Mouse (Mus musculus): ENCODE measurements at regions not wholly inside any gene's neighbourhood (a gene's known extent, or its start where the extent isn't known, plus 50 kb on each side); places are given as distances from the start of the nearest gene placed in this dataset.
A peak's percentile ranks its signal among the peaks of the same experiment; 100 is the strongest.

DNA sequence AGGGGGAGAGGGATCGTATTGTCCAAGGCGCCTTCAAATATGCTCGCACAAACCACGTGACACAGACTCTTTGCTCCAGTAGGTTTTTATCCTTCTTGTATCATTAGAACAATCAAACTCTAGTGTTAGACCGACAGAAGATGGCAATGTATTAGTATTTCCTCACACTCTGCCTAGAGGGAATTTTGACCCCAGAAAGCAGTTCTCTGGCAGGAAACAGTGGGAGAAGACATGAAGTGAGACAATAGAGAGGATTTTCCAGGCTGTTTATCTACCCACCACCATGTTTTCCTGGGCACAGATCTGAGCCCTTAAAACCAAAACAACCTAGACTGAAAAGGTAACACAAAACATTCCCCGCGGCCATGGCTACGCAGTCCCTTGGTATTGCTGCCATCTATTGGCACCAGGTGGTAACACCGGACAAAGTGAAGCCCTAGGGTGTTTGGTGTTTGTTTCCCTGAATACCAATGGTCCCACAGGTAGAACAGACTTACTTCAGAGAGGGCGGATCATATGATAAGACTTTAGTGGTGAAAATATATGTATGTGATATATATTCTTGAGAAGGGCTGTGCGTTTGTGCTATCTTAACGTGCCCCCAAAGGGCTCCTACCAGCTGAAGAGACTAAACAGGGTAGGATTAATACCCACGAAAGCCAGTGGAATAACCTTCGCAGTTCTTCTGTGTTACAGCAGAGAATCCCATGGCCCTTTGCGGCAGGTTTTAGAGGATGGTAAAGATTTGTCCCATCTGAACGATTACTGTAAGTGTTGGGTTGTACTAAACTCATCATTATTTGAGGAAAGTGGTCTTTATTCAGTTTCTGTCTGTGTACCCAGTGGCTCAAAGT is 1430.5 kb downstream of the Slc22a22 start:
- Histone ChIP-seq H3K4me3 (ENCODE audit: low read depth, low read length) (peak overlapping the region; percentile 21), H3K4me1 (replicated peaks; ENCODE audit: control insufficient read depth, insufficient read depth, low read length) (no peaks in the 10 kb centered on the region), H3K36me3 (ENCODE audit: control insufficient read depth, insufficient read depth) (no peaks in the 10 kb centered on the region), H3K27me3 (replicated peaks; ENCODE audit: control insufficient read depth, insufficient read depth, low read length) (no peaks in the 10 kb centered on the region), H3K27ac (ENCODE audit: low read depth, low read length) (no peak overlapping the region), H3K9me3 (ENCODE audit: control insufficient read depth) (no peaks in the 10 kb centered on the region), H3K4me2 (replicated peaks; ENCODE audit: low read depth) (peak overlapping the region; percentile 60), H3K9ac (ENCODE audit: low read depth, low read length) (no peak overlapping the region)
- peak; percentile 68 for ATAC-seq
- peak; percentile 97 for TF ChIP-seq CTCF (IDR thresholded peaks at IDR 0.05; ENCODE audit: low read depth)
- 33% methylated on average over 16 of the region's 16 CpGs for WGBS

DNA sequence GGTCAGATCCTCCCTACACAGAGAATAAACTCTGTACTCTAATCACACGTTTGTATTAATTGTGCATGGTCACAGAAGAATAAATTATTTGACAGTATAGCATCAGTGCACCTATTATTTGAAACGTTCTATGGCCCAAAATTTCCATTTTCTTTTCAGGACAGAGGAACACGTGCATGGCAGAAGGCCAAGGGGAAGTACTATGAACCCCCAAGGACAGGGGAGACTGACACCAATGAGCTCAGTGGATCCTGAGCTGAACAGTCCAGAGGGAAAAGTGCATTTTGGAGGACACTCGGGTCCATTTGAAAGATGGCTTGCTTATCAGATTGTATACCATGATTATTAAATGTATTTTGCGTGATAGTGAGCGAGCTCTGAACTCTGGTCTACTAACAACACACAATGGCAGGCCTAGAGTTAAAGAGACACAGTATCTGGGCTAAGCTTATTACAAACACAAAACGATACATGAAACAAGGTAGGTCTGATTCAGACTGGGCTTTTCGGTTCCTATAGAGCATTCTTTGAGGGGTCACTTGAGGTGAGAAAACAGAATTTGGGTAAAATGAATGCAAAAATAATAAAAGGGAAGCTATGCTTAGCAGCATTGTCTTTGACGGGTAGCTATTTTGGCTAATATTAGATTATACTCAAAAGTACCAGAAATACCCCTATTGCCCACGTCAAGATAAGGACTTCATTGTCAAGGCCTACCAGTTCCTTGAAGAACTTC is 1431.7 kb downstream of the Slc22a22 start:
- WGBS: 81% methylated on average over 10 of the region's 10 CpGs
- Histone ChIP-seq H3K9ac (ENCODE audit: low read depth, low read length) (no peak overlapping the region), H3K4me2 (replicated peaks; ENCODE audit: low read depth) (no peak overlapping the region), H3K9me3 (ENCODE audit: control insufficient read depth) (no peaks in the 10 kb centered on the region), H3K4me1 (replicated peaks; ENCODE audit: control insufficient read depth, insufficient read depth, low read length) (no peaks in the 10 kb centered on the region), H3K36me3 (ENCODE audit: control insufficient read depth, insufficient read depth) (no peaks in the 10 kb centered on the region), H3K4me3 (ENCODE audit: low read depth, low read length) (no peak overlapping the region), H3K27ac (ENCODE audit: low read depth, low read length) (no peak overlapping the region), H3K27me3 (replicated peaks; ENCODE audit: control insufficient read depth, insufficient read depth, low read length) (no peaks in the 10 kb centered on the region)
- no peak for ATAC-seq
- TF ChIP-seq CTCF (IDR thresholded peaks at IDR 0.05; ENCODE audit: low read depth): no peak

DNA sequence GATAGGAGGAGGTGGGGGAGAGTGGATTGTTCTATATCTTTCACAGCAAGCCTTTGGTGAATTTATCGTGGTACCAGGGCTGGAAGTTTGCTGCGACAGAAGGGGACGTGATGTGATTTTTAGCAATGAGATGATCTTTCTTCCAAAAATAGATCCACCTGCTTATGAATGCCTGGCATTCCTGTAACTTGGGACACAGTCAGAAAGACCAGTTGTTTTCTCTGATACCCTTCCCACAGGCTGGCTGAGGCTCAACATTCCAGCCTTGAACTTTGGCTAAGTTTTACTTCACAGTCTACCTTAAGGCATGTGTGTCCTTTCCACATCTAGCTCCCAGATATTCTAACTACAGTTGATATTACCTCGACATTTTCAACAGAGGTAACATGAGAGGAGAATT is 1434.1 kb downstream of the Slc22a22 start:
- Histone ChIP-seq H3K27ac (ENCODE audit: low read depth, low read length) (no peak overlapping the region), H3K4me1 (replicated peaks; ENCODE audit: control insufficient read depth, insufficient read depth, low read length) (no peaks in the 10 kb centered on the region), H3K4me3 (ENCODE audit: low read depth, low read length) (no peak overlapping the region), H3K9me3 (ENCODE audit: control insufficient read depth) (no peaks in the 10 kb centered on the region), H3K4me2 (replicated peaks; ENCODE audit: low read depth) (no peak overlapping the region), H3K36me3 (ENCODE audit: control insufficient read depth, insufficient read depth) (no peaks in the 10 kb centered on the region), H3K27me3 (replicated peaks; ENCODE audit: control insufficient read depth, insufficient read depth, low read length) (no peaks in the 10 kb centered on the region), H3K9ac (ENCODE audit: low read depth, low read length) (no peak overlapping the region)
- no peak for TF ChIP-seq CTCF (IDR thresholded peaks at IDR 0.05; ENCODE audit: low read depth)
- no peak for ATAC-seq
- 78% methylated on average over 4 of the region's 4 CpGs for WGBS

GRCm38 (mm10) chr15:56042449-56042848 is 1435.0 kb downstream of the Slc22a22 start:
- ATAC-seq: no peak
- no peaks in the 10 kb centered on the region for H3K4me1 ChIP-seq (replicated peaks; ENCODE audit: control insufficient read depth, insufficient read depth, low read length)
- TF ChIP-seq CTCF (IDR thresholded peaks at IDR 0.05; ENCODE audit: low read depth): no peak

DNA sequence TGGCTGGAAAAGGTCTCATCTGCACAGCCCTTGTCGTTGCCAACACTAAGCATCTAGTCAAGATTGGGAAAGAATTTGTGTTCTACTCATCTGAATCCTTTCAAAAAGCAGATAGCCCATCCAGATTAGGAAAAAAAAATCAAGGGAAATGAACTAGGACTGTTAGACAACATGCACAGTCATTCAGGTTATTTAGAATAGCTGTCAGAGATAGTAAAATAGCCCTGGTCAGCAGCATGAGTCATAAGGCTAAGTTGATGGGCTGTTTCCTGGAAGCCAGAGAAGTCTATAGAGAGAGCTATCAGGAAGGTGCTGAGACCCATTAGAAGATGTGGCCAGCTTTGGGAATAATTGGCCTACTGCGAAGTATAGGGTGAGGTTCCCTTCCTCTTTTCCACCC is 1447.4 kb downstream of the Slc22a22 start:
- Histone ChIP-seq H3K27ac (ENCODE audit: low read depth, low read length) (no peak overlapping the region), H3K4me1 (replicated peaks; ENCODE audit: control insufficient read depth, insufficient read depth, low read length) (no peaks in the 10 kb centered on the region), H3K36me3 (ENCODE audit: control insufficient read depth, insufficient read depth) (no peaks in the 10 kb centered on the region), H3K9me3 (ENCODE audit: control insufficient read depth) (no peaks in the 10 kb centered on the region), H3K4me2 (replicated peaks; ENCODE audit: low read depth) (no peak overlapping the region), H3K9ac (ENCODE audit: low read depth, low read length) (no peak overlapping the region), H3K27me3 (replicated peaks; ENCODE audit: control insufficient read depth, insufficient read depth, low read length) (no peaks in the 10 kb centered on the region), H3K4me3 (ENCODE audit: low read depth, low read length) (no peak overlapping the region)
- no peak for TF ChIP-seq CTCF (IDR thresholded peaks at IDR 0.05; ENCODE audit: low read depth)
- no peak for ATAC-seq
- 76% methylated on average over 2 of the region's 2 CpGs for WGBS

More at GRCm38 (mm10) chr15:56042449-56042848, 1435.0 kb downstream of the Slc22a22 start:
- peaks cover 3% of the 10 kb centered on the region; the same call in 1 of the 2 replicates for H3K9me3 ChIP-seq (ENCODE audit: control insufficient read depth)
- H3K9ac ChIP-seq (ENCODE audit: low read depth, low read length): no peak overlapping the region
- no peak overlapping the region for H3K4me2 ChIP-seq (replicated peaks; ENCODE audit: low read depth)
- no peaks in the 10 kb centered on the region for H3K36me3 ChIP-seq (ENCODE audit: control insufficient read depth, insufficient read depth)
- H3K27ac ChIP-seq (ENCODE audit: low read depth, low read length): no peak overlapping the region
- no peaks in the 10 kb centered on the region for H3K27me3 ChIP-seq (replicated peaks; ENCODE audit: control insufficient read depth, insufficient read depth, low read length)
- H3K4me3 ChIP-seq (ENCODE audit: low read depth, low read length): no peak overlapping the region

GRCm38 (mm10) chr15:56027197-56027818 is 1450.1 kb downstream of the Slc22a22 start:
- TF ChIP-seq CTCF (IDR thresholded peaks at IDR 0.05; ENCODE audit: low read depth): no peak
- no peak overlapping the region for H3K9ac ChIP-seq (ENCODE audit: low read depth, low read length)
- H3K4me3 ChIP-seq (ENCODE audit: low read depth, low read length): no peak overlapping the region
- 18% methylated on average over 5 of the region's 5 CpGs for WGBS
- no peaks in the 10 kb centered on the region for H3K36me3 ChIP-seq (ENCODE audit: control insufficient read depth, insufficient read depth)
- H3K4me1 ChIP-seq (replicated peaks; ENCODE audit: control insufficient read depth, insufficient read depth, low read length): no peaks in the 10 kb centered on the region
- no peak for ATAC-seq
- H3K27ac ChIP-seq (ENCODE audit: low read depth, low read length): no peak overlapping the region
- H3K9me3 ChIP-seq (ENCODE audit: control insufficient read depth): no peaks in the 10 kb centered on the region
- H3K27me3 ChIP-seq (replicated peaks; ENCODE audit: control insufficient read depth, insufficient read depth, low read length): no peaks in the 10 kb centered on the region
- H3K4me2 ChIP-seq (replicated peaks; ENCODE audit: low read depth): no peak overlapping the region

Measured in intestine, postnatal 0 days (tissue).